Mouse (Mus musculus) limb, embryonic 14.5 days (tissue): ENCODE results near the gene Nutf2. TPM values are rescaled to one million over a fixed set of nuclear protein-coding genes. Genes with fewer than 3 reads are reported as not detected.
A peak's percentile ranks its signal among the peaks of the same experiment; 100 is the strongest.

Experiments used
- ATAC-seq: fragments of 200-750 bp; cut with Nextera tagmentation; 2 replicates; pipeline ENCODE4 v1.8.0; 2017; ENCODE audit warnings: low read depth, moderate number of reproducible peaks, moderate TSS enrichment; ENCODE audit not compliant: low FRiP score
- DNase-seq: peaks from one replicate; pipeline ENCODE4 v3.0.0-alpha.2; 2015; ENCODE audit warnings: low spot score
- H3K27ac ChIP-seq: fragments of 300-500 bp; sonication (generic); replicated peaks from 2 replicates; pipeline ENCODE4 v1.5.1; 2014; ENCODE audit warnings: low read depth, mild to moderate bottlenecking, low read length, moderate library complexity, mixed read lengths
- H3K27me3 ChIP-seq: fragments of 300-500 bp; sonication (generic); 2 replicates; pipeline ENCODE4 v1.6.1; 2014; ENCODE audit warnings: low read length, mixed read lengths; ENCODE audit not compliant: control insufficient read depth, insufficient read depth
- H3K36me3 ChIP-seq: fragments of 300-500 bp; sonication (generic); 2 replicates; pipeline ENCODE4 v1.6.1; 2014; ENCODE audit warnings: mild to moderate bottlenecking, low read length, moderate library complexity, mixed read lengths; ENCODE audit not compliant: control insufficient read depth, insufficient read depth
- H3K4me1 ChIP-seq: fragments of 300-500 bp; sonication (generic); 2 replicates; pipeline ENCODE4 v1.6.1; 2014; ENCODE audit warnings: antibody characterized with exemption, low read length, mixed read lengths; ENCODE audit not compliant: control insufficient read depth, insufficient read depth
- H3K4me2 ChIP-seq: fragments of 300-500 bp; sonication (generic); replicated peaks from 2 replicates; pipeline ENCODE4 v1.6.1; 2014; ENCODE audit warnings: low read depth, mild to moderate bottlenecking, low read length, moderate library complexity; ENCODE audit not compliant: severe bottlenecking
- H3K4me3 ChIP-seq: fragments of 300-500 bp; sonication (generic); replicated peaks from 2 replicates; pipeline ENCODE4 v1.5.1; 2014; ENCODE audit warnings: low read length
- H3K9ac ChIP-seq: fragments of 300-500 bp; sonication (generic); 2 replicates; pipeline ENCODE4 v1.6.1; 2014; ENCODE audit warnings: mild to moderate bottlenecking, low read depth, low read length, moderate library complexity; ENCODE audit not compliant: severe bottlenecking
- H3K9me3 ChIP-seq: fragments of 300-500 bp; sonication (generic); 2 replicates; pipeline ENCODE4 v1.6.1; 2016; ENCODE audit warnings: low read length; ENCODE audit not compliant: control insufficient read depth
- POLR2A ChIP-seq: fragments of 200-500 bp; IDR thresholded peaks from 2 replicates; pipeline ENCODE4 v1.8.0; 2012; ENCODE audit warnings: inconsistent platforms, mild to moderate bottlenecking, moderate library complexity, borderline replicate concordance; ENCODE audit not compliant: insufficient read depth, insufficient read length; ENCODE audit errors: extremely low read depth
- WGBS: fragments of 180-500 bp; shearing (Covaris S2); extraction: QIAGEN DNeasy Blood & Tissue Kit; methylation state at CpG from one replicate; pipeline ENCODE4 v1.1.7; 2014; 5-methylcytosine and 5-hydroxymethylcytosine counted together
- polyA plus RNA-seq, 2 experiments: library from polyadenylated mRNA; depleted of rRNA in 1 of 2; stranded (reverse) in 1 of 2; unstranded in 1 of 2; fragments of >200 nt; fragmentation: Nextera tagmentation in 1 of 2; extraction: Ambion mirVana in 1 of 2; gene quantifications; 2 replicates each; pipeline versions ENCODE4 v1.2.1 to v1.2.3; 2012 to 2014

The Nutf2 gene
- polyA plus RNA-seq, 2 experiments: 249 to 271 TPM

DNA sequence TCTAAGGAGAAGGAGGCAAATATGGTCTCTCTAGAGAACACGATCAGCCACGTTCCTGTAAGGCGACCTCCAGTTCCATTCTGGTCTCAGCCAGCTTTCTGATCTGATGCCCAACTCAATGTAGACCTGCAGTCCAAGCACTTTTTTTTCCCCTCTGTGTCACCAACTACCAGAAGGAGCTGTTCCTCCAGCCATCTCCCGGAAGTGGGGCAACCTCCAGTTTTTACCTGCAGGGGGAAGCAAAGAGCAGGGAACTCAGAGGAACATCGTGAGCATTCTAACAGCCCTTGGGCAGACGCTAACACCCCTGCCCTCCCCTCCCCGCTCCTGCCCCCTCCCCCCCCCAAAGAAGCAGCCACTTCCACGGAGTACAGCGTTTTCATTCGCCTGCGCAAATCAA lies 25.1 kb upstream of the Nutf2 start:
- WGBS: 25% methylated on average over 11 of the region's 11 CpGs
- no peak for DNase-seq
- no peak overlapping the region for H3K4me3 ChIP-seq
- H3K27ac ChIP-seq: no peak overlapping the region
- ATAC-seq: no peak
- H3K9ac ChIP-seq: no peak overlapping the region
- H3K36me3 ChIP-seq: no peaks in the 10 kb centered on the region
- H3K4me2 ChIP-seq: no peak overlapping the region
- no peaks in the 10 kb centered on the region for H3K27me3 ChIP-seq
- no peaks in the 10 kb centered on the region for H3K9me3 ChIP-seq
- no peak for TF ChIP-seq POLR2A
- no peaks in the 10 kb centered on the region for H3K4me1 ChIP-seq

DNA sequence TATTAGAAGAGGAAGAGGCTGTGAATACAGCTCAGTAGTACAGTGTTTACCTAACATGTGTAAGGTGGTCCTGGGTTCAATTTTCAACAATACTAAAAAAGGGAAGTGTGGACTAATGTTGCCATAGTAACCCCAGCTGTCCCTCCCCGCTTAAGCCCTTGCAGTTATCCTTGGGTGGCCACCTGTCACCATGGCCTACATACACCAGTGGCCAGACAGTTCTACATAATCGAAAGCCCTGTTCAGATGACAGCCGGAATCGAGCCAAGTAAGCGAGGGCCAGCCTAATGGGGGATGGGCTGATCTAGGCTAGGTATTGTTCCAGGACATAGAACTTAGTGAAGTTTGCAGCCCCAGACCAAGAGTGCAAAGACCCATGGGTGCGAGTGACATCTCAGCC lies 23.4 kb upstream of the Nutf2 start:
- Histone ChIP-seq H3K9me3 (no peaks in the 10 kb centered on the region), H3K9ac (no peak overlapping the region), H3K36me3 (no peaks in the 10 kb centered on the region), H3K4me2 (no peak overlapping the region), H3K27me3 (no peaks in the 10 kb centered on the region), H3K4me1 (no peaks in the 10 kb centered on the region), H3K4me3 (no peak overlapping the region), H3K27ac (no peak overlapping the region)
- DNase-seq: no peak
- ATAC-seq: no peak; the same call in 1 of the 2 replicates
- no peak for TF ChIP-seq POLR2A
- WGBS: 82% methylated on average over 6 of the region's 6 CpGs

DNA sequence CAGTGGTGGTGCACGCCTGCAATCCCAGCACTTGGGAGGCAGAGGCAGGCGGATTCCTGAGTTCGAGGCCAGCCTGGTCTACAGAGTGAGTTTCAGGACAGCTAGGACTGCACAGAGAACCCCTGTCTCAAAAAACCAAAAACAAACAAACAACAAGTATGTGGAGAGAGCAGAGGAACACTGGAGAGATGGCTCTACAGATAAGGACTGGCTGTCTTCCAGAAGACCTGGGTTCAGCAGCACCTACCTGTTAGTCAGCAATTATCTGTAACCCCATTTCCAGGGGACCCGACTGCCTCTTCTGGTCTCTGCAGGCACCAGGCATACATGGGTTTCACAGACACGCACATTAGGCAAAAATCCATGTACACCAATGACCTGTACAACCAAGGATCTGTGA lies 21.2 kb upstream of the Nutf2 start:
- Histone ChIP-seq H3K9me3 (no peaks in the 10 kb centered on the region), H3K9ac (no peak overlapping the region), H3K36me3 (peaks cover 11% of the 10 kb centered on the region), H3K4me1 (no peaks in the 10 kb centered on the region), H3K27ac (no peak overlapping the region), H3K4me2 (no peak overlapping the region), H3K4me3 (no peak overlapping the region), H3K27me3 (no peaks in the 10 kb centered on the region)
- TF ChIP-seq POLR2A: no peak
- WGBS: 80% methylated on average over 5 of the region's 5 CpGs
- no peak for DNase-seq
- no peak for ATAC-seq

DNA sequence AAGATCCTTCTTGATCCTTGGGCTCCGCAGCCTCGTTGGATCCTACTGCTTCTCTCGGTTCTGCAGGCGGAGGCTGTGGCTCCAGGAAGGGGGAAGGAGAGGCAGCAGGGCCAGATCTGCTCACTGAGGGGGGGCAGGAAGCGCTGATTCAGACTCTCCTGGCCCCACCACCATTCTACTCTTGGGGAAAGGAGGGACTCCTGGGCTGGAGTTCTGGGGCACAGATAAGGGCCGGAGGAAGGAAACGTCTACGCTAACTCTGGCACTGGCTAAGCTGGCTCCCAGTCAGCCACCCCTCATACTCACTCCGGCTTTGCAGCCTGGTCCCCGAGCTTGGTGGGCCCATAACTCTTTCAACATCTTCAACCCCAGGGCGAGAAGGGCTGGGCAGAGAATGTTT lies 13.7 kb upstream of the Nutf2 start:
- WGBS: 86% methylated on average over 10 of the region's 11 CpGs
- H3K36me3 ChIP-seq: peaks cover 60% of the 10 kb centered on the region
- DNase-seq (no peak), ATAC-seq (no peak)
- H3K27ac ChIP-seq: no peak overlapping the region
- TF ChIP-seq POLR2A: no peak
- H3K9me3 ChIP-seq: no peaks in the 10 kb centered on the region
- no peak overlapping the region for H3K4me3 ChIP-seq
- peaks cover 6% of the 10 kb centered on the region; the same call in 1 of the 2 replicates for H3K4me1 ChIP-seq
- H3K27me3 ChIP-seq: no peaks in the 10 kb centered on the region
- H3K4me2 ChIP-seq: no peak overlapping the region
- H3K9ac ChIP-seq: no peak overlapping the region

DNA sequence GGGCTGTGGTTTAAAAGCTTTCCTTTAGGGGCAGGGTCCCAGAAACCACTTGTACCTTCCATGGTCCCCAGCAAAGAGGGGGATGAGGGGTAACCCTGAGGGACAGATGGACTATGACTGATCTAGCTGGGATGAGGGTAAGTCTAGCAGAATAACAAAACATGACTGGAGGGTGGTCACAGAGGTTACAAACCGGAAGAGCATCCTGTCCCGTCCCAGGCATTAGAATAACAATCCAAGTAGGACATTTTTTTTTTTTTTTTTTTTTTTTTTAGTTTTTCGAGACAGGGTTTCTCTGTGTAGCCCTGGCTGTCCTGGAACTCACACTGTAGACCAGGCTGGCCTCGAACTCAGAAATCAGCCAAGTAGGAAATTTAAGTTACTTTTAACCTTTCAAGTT lies 10.4 kb upstream of the Nutf2 start:
- H3K27me3 ChIP-seq: no peaks in the 10 kb centered on the region
- no peak overlapping the region for H3K9ac ChIP-seq
- no peak overlapping the region for H3K27ac ChIP-seq
- no peaks in the 10 kb centered on the region for H3K9me3 ChIP-seq
- WGBS: 88% methylated on average over 4 of the region's 4 CpGs
- peaks cover 6% of the 10 kb centered on the region; the same call in 1 of the 2 replicates for H3K4me1 ChIP-seq
- peaks cover 42% of the 10 kb centered on the region for H3K36me3 ChIP-seq
- ATAC-seq: no peak
- no peak overlapping the region for H3K4me3 ChIP-seq
- H3K4me2 ChIP-seq: no peak overlapping the region
- no peak for DNase-seq
- TF ChIP-seq POLR2A: no peak

DNA sequence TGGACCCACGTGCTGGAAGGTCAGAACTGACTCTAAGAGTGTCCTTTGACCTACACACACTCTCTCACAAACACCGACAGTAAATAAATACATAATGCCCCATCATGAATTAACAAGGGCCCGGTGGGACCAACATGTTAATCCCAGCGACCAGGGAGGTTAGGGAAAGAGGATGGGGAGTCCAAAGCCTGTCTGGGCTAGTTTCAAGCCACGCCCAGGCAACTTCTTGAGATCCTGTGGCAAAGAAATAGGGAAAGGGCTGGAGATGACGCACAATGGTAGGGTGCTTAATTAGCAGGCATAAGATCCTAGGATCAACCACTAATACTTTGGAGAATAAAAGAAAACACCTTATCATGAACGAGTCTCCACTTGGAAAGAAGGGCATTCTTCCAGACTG lies 9.8 kb upstream of the Nutf2 start:
- 77% methylated on average over 7 of the region's 7 CpGs for WGBS
- TF ChIP-seq POLR2A: no peak

More for the DNA sequence above, 9.8 kb upstream of the Nutf2 start:
- peak overlapping the region; percentile 33 for H3K4me2 ChIP-seq
- H3K9me3 ChIP-seq: no peaks in the 10 kb centered on the region
- no peak overlapping the region; the same call in 1 of the 2 replicates for H3K4me3 ChIP-seq
- no peak overlapping the region for H3K27ac ChIP-seq
- DNase-seq (no peak), ATAC-seq (no peak)
- 0 out of 2 replicates have a peak overlapping the region, but pooled peaks have one; percentile 6 for H3K9ac ChIP-seq
- H3K36me3 ChIP-seq: peaks cover 36% of the 10 kb centered on the region
- H3K4me1 ChIP-seq: peaks cover 6% of the 10 kb centered on the region; the same call in 1 of the 2 replicates
- H3K27me3 ChIP-seq: no peaks in the 10 kb centered on the region
